Mouse (Mus musculus): Measurements from ENCODE around the gene Il17rc.

The Il17rc gene

DNA sequence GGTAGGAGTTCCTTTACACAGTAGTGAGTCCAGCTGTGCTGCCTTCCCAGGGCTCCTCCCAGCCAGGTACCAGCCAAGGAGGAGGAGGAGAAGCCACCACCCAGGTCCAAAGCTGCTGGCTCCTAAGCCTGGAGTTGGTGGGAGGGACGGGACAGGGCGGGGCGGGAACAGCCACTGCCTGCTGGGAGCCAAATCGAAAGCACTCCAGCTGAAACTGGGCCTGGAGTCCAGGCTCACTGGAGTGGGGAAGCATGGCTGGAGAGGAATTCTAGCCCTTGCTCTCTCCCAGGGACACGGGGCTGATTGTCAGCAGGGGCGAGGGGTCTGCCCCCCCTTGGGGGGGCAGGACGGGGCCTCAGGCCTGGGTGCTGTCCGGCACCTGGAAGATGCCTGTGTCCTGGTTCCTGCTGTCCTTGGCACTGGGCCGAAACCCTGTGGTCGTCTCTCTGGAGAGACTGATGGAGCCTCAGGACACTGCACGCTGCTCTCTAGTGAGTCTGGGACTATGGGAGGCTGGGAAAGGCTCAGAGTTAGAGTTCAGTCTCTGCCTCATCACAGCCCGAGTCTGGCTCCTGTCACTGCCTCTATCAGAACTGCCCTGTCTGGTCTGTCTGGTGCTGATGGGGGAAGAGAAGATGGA lies at the start of gene Il17rc:
Gene Il17rc (plus strand): TSS at position 131 of the 640 bp plus-strand sequence.
- peak; percentile 83 for DNase-seq

DNA sequence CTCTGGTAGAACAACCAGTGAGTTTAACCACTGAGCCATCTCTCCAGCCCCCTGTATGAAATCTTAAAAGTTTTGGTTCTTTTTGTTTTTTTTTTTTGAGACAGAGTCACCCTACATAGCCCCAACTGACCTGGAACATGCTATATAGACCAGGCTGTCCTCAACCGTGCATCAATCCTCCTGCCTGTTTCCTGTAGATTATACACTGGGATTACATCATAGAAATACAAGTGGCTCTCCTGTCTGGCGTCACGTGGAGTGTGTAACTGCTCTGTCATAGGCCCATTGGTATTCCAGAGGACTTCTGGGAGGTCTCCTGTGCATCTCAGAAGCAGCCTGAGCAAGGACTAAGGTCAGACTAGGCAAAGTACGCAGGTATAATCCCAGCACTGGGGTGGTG lies 48.2 kb upstream of the Il17rc start:
- DNase-seq: no peak

DNA sequence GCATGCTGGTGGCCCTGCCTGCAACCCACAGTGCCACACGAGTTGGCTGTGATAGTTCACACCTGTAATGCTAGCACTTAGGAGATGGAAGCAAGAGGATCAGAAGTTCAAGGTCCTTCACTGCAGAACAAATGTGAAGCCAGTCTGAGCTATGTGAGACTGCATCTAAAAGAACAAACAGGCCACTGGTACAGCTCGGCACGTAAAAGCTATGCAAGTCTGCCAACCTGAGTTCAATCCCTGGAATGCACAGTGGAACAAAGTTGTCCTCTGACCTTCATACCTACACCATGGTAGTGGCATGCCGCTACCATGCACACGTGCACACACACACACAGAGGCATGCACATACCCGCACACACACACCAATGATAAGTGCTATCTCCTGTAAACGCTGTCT lies 47.0 kb upstream of the Il17rc start:
- peak; percentile 32 for DNase-seq

DNA sequence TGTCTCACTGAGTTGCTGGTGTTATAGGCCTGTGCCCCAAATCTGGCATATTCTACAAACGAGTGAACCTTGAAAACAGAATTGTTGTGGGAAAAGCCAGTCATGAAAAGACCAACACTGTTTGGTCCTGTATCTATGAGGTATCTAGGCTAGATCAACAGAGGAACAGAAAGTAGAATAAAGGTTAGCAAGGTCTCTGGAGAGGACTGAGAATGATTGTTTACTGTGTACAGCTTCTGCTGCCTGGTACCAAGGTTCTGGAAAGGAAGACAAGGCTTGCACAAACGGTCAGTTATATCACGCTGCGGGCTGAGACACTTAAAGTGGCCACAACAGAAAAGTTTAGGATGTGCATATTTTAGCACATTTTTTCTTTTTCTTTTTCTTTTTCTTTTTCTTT lies 44.5 kb upstream of the Il17rc start:
- DNase-seq: no peak

DNA sequence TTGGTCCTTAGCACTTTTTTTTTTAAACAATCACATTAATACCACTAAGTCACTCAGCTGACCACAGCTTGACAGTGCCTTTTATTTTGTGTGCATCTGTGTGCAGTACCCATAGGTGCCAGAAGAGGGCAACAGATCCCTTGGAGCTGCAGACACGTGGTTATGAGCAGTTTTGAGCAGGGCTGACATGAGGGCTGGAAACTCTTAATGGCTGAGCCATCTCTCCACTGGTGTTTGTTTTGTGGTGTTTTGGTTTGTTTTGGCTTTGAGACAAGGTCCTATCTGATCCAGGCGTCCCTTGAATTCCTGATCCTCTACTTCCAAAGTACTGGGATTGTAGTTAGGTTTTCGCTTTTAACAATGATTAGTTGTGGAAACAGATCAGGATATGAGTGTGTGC lies 43.8 kb upstream of the Il17rc start:
- DNase-seq: peak; percentile 49

DNA sequence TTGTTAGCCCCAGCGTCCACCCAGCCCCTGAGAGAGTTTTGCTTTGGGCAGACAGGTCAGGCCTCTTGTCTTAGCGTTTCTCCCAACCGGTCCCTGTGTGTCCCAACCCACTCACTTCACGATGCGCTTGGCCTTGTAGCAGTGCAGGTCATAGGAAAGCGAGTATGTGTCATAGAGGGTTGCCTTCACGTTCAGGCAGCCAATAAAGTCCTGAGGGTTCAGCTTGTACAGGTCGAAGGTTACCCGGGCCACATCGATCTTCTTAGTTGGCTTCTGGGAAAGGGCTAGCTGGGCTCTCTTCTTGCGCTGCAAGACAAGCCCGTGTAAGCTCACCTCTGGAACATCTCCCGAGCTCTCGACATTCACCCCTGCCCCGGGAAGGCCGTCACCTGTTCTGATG lies 43.2 kb upstream of the Il17rc start:
- DNase-seq: no peak

DNA sequence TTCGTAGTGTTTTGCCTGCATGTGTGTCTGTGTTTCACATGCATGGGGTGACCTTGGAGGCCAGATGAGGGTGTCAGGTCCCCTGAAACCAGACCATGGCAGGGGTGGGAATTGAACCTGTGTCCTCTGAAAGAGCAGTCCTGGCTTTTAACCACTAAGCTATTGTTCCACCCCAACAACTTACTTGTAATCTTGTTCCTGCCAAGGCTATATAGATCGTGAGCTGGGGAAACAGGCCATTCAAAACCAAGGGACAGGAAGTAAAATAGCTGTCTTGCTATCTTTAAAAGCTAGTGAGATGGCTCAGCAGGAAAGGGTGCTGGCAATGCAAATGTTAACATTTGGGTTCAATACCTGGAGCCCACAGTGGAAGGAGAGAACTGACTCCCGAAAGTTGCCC lies 41.3 kb upstream of the Il17rc start:
- no peak for DNase-seq

DNA sequence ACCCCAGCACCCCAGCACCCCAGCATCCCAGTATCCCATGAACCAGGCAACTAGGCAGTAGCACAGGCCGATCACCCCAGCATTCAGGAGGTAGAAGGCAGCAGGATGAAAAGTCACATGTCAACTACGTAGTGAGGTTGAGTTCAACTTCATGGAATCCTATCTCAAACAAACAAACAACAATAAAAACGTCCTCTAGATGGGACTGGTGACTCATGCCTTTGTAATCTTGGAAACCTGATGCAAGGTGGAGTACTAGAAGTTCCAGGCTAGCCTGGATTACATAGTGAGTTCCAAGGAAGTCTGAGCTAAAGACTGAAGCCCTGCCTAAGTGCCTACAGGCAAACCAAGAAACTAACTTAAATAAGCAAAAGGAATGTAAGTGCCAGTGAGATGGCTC lies 40.4 kb upstream of the Il17rc start:
- DNase-seq: no peak

DNA sequence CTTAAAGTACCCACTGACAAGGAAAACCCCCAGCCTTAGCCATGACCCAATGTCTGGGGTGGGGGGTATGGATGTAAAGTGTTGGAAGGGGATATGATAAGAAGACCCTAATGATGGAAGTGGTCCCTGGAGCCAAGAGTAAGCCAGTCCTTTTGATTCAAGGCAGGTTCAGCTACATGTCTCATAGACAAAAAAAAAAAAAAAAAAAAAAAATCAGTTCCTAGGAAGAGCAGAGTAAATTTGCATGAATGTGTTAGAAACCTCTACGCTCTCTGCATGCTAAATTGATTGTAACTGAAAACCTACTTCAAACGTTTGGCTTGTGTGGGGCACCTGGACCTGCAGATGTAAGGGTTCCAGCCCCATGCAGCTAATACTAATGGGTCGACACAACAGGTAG lies 39.4 kb upstream of the Il17rc start:
- no peak for DNase-seq

DNA sequence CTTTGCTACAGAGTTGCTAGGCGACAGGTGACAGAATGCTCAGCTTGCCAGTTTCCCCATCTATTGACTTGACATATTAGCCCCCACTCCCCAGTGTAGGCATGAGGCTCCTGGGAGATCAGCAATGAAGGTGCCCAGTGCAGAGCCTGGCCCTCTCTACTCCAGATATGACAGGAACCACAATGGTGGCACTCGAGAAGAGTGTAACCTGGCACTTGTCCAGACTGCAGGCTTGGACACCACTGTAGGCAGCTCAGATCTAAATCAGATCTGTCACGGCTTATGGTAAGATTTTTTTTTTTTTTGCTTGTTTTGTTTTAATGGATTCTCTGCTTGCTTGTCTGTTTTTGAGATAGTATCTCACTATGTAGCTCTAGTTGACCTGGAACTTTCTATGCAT lies 37.6 kb upstream of the Il17rc start:
- no peak for DNase-seq

DNA sequence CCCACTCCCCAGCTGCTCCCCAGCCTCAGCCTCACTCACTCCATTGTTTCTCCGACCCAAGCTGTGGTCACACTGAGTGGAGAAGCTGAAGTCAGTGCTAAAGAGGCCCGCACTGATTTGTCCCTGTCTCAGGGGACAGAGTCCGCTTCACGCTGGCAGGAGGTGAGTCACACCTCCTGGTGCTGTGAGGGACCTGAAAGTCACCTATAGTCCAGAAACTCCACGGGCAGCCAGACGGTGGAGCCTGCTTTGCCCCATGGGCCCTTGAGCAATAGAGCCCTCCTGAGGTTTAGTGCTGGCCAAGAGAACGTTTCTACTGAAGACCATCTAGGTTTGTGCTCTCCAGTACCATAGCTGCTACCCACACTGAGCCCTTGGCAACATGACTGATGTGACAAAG lies 36.5 kb upstream of the Il17rc start:
- no peak for DNase-seq

DNA sequence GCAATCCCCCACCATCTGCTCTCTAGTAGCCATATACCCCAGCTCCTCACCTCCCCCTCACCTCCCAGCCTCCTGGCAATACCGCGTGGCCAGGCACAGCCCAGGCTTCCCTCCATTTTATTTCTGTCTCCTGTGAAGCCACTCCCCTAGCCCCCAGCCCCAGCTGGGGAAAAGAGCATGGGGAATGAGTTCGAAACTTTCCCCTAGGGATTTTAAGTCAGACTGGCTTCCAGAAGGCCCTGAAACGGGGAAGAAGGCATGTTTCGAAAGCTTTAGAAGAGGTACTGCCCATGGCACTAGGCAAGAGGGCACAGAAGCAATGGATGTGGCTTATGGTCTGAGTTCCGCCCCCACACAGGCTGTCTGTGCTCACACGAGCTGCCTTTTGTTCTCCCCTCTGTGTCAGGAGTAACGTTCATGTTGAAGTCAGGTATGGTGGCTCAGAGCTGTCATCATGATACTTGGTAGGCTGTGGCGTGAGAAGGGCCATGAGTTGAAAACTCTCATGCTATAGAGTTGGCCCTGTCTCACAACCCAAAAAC lies 35.5 kb upstream of the Il17rc start, which contains the start of gene Cidec:
Gene Cidec (minus strand): TSS at position 97 of the 542 bp plus-strand sequence.
- no peak for DNase-seq

DNA sequence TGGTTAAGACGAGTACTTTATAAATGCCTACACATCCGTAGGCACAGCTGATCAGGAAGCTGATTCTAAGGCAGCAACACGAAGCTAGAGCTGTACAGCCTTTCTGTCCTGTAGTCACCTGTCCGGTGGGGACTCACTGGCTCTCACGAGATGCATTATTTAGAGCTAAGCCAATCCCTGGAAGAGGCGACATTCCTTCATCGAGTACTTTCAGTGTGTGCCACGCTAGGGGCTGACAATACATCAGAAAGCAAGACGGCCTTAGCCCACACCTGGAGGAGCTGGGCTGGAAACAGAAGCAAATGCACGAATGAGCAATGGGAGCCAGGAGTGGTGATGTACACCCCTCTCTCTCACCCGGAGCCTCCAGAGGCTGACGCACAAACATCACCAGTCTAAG lies 34.1 kb upstream of the Il17rc start:
- DNase-seq: no peak

DNA sequence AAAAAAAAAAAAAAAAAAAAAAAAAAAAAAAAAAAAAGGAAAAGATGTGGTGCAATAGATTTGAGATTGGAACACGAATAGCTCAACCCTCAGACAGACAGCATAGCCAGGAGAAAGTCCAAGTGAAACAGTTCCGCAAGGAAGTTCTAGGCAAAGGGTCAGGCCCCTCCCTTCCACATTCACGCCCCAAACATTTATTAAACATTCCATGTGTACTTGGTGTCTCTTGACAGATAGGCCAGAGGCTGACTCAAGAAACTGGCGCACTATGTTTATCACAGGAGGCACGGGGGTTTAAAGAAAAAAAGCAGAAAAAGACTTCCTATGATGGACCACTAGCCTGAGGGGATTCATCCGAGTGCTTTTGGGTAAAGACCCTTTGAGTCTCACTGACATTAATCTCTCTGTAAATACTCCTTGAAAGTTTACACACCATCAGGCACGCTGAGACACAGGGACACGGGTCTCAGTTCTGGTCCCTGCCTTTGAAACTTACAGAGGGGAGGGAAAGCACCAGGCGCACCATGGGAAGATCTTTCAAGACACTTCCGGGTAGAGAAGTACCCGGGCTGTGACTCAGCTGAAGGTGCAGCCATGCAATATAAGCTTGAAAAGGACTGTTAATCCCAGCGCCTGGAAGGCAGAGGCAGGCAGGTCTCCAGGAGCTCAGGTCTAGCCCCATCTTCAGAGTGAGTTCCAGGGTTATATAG lies 32.4 kb upstream of the Il17rc start:
- DNase-seq: no peak

DNA sequence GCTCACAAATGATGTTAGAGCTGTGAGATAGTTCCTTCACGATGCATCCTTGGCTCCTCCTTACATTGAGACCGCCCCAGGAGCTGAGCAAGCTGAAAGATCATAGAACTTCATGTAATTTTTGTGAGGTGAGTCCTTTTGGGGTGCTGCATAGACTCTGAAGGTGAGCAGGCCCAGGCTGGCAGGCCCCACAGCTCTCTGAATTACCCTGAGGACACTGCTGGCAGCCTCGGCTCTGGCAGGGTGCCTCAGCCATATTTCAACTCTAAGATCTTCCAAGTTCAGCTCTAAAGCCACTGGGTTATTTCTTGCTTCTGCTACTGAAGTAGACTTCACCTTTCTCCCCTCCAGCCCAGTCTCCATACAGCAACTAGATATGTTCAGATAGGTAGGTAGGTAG lies 30.5 kb upstream of the Il17rc start:
- no peak for DNase-seq

DNA sequence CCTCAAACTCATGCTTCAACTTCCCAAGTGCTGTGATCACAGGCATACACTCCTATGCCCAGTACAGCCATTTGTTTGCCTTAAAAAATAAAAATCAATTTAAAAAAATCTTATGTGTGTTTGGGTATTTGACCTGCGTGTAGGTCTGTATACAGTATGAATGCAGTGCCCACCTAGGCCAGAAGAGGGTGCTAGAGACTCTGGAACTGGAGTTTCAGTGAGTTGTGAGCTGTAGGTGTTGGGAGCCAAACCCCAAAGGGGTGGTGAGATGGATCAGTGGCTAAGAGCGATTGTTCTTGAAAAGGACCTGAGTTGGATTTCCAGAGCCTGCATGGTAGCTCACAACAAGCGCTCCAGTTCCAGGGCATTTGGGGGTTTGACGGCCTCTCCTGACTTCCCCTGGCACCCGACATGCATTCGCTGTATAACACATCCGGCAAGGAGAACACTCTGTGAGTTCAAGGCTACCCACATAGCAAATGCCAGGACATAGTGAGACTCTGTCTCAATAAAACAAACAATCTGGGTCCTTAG lies 30.0 kb upstream of the Il17rc start:
- DNase-seq: peak; percentile 82

DNA sequence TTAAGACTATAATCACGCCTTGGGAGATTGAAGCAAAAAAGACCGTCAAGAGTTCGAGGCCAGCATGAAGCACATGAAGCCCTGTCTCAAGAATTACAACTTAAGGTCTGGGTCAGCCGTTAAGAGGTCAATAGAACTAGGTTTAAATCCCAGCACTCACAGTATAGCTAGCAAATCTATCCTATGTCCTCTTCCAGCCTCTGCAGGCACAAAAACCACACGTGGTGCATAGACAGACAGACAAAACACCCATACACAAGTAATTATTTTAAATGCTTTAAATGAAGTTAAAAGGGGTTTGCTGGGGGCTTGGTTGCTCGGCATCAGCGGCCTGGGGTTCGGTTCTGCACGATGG lies 29.2 kb upstream of the Il17rc start:
- DNase-seq: no peak

DNA sequence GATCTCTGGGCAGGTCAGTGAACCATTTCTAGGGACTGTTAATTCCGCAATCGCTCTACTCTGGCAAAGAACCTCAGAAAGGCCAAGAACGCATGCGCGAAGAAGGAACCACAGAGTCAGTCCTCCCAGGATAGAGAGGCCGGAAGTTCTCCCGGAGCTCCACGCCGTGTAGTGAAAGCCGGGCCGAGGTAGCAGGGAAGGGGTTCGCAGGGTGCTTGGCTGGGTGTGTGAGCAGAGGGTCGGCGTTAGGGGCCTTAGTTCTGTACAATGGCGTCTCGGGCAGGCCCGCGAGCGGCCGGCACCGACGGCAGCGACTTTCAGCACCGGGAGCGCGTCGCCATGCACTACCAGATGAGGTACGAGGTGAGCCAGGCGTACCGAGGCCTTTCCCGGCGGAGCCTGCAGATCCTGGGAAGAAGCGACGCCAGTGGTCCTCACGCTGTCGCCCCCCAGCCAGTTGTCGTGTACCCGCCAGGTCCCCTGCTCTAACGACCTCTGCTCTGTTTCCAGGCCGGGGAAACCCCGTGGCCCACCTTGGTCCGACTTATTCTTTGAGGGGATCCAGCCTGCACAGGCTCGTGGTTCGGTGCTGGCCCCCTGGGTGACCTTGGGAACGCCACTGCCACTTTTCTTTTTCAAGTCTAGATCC lies 28.7 kb upstream of the Il17rc start, which contains the start of gene Jagn1:
Gene Jagn1 (plus strand): TSS at position 128 of the 649 bp plus-strand sequence.
- peak; percentile 94 for DNase-seq

DNA sequence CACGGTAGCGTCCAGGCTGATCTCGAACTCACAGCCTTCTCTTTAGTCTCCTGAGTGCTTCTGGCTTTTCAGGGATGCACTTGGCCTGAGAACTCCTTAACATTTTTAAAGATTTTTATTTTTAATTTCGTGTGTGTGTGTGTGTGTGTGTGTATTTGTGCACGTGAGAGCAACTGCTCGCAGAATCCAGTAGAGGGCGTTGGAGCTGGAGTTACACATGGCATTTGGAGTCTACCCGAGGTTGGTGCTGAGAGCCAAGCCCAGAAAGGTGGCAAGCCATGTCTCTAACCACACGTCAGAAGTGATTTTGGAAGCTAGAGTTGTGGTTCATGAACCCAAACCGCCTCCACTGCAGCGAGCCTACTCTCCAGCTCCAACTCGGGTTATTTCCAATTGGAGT lies 28.1 kb upstream of the Il17rc start:
- DNase-seq: no peak

DNA sequence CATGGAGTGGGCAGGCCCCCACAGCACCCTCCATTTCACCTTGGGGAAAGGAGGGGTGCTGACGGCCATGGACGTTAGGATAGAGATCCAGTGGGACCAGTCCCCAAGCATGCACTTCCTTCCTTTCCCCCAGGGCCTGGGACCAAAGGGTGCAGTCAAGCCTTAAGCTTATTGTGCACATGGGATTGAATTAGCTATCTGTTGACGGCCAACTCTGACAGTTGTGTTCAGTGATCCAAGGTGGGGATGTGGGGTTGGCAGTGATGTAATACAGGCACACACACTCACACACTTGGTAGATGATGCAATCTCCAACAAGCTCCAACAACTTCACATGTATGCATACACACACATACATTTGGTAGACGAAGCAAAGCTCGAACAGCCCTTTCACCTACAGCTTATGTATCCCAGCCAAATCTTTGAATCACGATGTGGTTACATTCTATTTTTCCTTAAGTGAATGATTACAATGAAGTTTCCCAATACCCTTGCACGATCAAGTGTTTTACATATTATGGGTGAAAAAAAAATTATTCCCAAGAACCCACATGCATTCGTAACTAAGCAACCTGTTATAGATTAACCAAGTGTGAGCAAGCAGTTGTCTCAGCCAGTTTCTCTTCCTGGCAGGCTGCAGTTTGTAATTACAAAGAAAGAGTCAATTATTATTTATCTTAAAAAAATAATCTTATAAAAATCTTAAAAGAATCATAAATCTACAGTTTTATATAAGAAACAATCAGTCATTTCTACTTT lies 26.8 kb upstream of the Il17rc start:
- DNase-seq: peak; percentile 30

DNA sequence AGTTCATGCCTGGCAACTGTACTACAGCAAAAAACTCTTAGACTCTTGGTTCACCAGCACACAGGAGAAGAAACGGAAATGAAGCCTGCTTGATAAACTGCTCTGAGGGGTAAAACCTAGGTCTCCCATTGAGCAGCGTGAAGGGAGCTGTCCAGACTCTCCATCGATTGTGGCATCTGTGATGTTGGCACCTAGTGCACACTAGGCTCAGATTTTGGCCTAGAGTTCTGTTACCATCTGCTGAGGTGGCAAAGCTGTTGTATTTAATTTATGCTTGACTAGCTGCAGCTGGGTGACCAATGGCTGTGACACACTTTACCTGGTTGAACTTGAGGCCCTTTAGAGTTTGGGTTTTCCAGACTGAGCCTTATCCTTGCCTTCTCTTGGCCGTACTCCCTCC lies 23.6 kb upstream of the Il17rc start:
- no peak for DNase-seq

DNA sequence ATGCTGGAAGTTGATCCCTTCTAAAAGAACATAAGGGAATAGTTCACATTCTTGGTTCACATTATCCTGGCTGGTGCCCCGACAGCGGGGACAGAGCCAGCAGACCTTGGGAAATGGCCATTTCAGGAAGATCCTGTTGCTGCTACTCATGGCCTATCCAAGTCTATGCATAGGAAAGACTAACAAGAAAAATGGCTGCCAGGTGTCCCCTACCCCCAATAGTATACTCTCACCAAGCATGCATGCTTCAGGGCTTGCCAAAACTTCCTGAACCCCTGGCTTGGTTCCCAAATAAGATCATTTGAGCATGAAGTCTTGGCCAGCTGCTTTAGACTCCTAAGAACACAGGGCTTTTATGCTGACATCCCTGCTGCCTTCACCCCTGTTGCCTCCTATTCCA lies 19.4 kb upstream of the Il17rc start:
- peak; percentile 39 for DNase-seq

DNA sequence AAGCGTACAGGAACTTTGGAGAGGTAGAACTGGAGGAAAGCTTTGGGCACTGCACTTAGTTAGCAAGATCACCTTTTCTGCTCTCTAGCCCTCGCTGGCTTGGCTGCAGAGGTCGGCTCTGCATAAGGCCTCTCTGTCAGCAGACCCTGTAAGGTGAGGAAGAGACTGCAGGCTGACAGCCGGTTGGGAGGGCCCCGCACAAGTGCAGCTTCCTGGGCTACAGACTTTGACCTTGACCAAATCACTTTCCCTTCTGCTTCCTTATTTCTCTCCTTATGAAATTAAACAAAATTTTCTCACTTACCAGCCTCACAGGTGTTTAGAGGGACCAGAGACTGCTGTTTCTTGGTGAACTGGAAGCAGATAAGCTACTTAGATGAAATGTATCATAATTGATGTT lies 16.2 kb upstream of the Il17rc start:
- no peak for DNase-seq

All from kidney, postnatal 14 days (tissue).